Mouse (Mus musculus) lung, postnatal 10 days (tissue): ENCODE measurements around the gene Fbp1.
"Not testable (repeated sequence)": the region's sequence is repeated elsewhere in the genome, so short reads cannot be mapped to it uniquely, and the experiment has no call there.

Source experiments
- DNase-seq: peaks from one replicate; pipeline ENCODE4 v3.0.0; 2021

Fbp1 gene

DNA sequence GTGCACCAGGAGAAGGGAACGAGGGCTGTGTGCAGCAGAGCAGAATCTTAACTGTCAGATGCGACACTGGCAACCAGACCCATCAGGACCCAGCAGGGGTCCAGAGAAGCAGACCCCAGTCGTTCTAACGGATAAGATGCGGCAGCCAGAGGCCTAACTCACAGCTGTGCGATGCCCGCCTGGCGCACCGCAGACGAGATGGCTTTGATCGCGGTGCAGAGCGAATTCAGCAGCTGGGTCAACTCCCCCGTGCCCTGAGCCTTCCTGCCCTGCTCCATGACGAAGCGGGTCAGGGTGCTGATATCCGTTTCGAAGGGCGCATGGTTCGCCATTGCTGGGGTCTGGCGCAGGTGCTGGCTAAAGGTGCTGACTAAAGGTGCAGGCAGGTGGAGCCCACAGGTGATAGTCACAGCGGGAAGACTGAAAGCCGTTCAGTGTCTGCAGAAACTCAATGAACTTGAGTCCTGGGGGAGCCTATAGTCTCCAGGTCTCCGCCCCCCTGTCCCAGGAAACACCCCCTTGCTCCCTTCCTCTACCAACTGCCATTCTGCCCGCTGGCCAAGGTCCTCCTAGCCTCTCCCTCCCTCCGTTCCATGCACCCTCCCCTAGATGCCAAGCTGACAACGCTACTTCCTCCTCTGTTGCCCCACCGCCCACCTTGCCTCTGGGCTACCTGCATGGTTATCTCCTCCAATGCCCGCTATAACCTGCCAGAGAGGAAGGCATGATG is at the start of gene Fbp1:
Fbp1 (minus strand) TSS at position 571 of the 730 bp plus-strand sequence.
- peak; percentile 14 for DNase-seq

- DNase-seq = no peak
Observed at GRCm38 (mm10) chr13:62932452-62932851, 44.4 kb upstream of the Fbp1 start.

DNA sequence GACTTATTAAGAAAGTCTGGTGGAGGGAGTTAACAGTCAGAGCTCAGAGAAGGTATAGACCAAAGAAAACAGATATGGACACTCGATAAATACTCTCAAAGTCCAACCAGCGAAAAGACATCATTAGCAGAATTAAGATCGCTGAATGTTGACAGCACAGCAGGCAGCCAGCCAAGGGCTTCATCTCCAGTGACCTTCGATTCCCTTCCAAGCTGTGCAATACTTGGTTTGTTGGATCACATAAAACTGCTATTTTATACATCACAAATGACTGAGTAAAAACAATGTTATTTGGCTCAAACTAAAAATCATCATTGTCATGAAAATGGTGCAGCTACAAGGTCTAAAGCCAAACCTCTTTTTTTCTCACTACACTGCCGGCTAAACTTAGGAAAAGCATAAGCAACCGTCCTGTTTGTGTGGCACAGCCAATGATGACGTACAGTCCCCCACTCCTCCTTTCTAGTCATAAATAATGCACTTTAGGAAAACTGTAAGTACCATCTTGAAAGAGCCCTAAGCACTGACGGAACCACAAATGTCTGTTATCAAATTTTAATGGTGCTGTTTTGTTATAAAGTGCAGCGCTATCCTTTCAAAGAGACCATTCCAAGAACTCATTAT is 41.8 kb upstream of the Fbp1 start:
- DNase-seq = peak; percentile 47

DNA sequence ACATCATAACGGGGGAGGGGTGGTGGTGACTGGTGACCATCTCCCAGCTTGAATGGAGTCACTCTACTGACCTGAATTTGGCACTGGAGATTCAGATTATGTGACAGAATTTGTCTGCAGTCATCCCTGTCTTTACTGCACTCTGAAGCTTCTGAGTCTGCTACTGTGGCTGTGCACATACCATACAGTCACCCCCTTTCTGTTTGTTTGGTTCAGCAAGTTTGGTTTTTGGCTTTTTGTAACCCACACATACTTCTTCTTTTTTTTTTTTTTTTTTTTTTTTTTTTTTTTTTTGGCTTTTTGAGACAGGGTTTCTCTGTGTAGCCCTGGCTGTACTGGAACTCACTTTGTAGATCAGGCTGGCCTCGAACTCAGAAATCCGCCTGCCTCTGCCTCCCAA is 41.1 kb upstream of the Fbp1 start:
- not testable (repeated sequence) for DNase-seq

- DNase-seq = no peak
Observed at GRCm38 (mm10) chr13:62927470-62927869, 39.4 kb upstream of the Fbp1 start.

DNA sequence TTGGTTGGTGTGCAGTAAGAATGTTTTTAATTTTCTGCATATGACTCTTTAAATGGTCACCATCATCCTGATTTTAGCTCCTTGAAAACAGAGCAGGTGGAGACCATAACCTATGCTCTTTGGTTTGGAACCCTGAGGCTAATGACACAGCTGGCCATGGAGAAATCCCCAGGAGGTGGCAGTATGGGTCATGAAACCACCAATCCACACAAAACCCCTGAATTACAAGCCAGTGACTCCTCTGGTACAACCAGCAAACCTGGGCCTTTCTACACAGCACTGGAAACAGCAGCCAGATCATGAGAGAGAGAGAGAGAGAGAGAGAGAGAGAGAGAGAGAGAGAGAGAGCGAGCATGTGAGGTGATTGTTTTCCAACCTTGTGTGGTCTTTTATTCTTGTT is 38.4 kb upstream of the Fbp1 start:
- DNase-seq = peak; percentile 80

DNA sequence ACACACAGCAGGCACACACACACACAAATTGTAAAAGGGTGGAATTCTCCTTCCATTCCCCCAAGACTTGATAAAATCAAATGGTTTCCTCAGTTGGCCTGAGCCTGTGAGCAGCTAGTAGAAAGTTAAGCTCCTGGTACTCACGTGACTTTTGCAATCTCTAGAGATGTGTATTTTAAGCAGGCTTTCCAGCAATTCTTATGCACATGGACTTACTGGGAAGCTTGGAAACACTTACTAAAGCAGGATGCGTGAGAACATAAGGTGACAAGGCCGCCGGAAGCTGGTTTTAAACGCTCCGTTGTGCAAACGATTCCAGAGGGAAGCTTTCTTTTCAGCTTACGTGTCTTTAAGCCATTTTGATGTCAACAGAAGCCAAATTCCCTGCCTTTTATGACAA is 35.1 kb upstream of the Fbp1 start:
- DNase-seq = no peak

GRCm38 (mm10) chr13:62922645-62923044 is 34.6 kb upstream of the Fbp1 start:
- DNase-seq = no peak

DNA sequence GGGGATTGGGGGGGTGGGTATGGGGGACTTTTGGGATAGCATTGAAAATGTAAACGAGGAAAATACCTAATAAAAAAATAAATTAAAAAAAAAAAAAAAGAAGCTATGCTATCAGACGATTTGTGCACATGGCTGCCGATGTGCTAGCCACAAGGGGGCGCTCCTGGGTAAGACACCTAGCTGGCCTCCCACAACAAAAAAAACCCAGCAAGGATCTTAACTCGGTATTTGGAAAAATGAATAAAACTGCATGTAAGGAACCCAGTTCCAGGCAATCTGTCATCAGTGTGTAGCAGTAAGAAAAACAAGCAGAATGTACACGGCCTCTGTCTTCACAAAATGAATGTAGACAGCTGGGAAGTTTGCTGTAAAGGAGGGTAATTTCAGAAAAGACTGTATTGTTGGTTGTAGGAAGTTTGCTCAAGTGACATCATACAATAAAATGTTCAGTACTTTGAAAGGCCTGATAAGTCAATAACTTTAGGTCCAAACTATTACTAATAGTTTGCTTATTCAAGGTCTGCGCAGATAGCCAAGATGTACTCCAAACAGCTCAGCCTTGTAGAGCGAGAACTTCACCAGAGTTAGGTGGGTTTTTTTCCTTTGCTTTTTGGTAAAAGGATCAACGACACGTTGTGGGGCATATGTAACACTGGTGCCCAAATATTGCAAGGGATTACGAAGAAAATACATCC is 31.7 kb upstream of the Fbp1 start:
- DNase-seq = peak; percentile 85

DNA sequence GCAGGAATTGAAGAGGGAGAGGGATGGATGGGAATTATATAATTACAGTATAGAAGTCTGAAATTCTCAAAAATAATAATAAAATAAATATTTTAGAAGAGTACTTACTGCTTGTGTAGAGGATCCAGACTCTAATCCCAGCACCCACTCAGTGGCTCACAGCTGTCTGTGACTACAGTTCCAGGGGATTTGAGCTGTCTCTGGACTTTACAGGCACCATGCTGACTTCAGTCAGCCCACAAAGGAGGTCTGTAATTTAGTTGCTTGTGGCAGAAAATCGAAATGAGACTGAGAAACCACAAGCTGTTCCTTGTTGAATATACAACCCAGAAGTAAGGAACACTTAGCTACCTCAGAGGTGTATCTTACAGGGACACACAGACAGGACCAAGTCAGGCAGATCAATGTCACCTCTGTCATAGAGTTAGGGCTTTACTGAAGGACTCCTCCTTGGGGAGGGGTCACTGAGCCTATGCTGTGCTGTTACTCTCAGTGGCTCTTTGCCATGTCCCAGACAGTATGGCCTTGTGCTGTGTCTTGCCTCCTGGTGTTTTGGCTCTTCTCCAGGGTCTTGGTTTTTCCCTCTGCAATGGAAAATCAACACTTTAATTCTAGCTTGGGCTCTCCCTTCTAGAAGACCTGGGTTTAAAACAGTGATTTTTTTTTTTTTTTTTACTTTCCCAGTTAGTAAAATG is 29.5 kb upstream of the Fbp1 start:
- DNase-seq = peak; percentile 8

GRCm38 (mm10) chr13:62916675-62917074 is 28.6 kb upstream of the Fbp1 start:
- peak; percentile 41 for DNase-seq

DNA sequence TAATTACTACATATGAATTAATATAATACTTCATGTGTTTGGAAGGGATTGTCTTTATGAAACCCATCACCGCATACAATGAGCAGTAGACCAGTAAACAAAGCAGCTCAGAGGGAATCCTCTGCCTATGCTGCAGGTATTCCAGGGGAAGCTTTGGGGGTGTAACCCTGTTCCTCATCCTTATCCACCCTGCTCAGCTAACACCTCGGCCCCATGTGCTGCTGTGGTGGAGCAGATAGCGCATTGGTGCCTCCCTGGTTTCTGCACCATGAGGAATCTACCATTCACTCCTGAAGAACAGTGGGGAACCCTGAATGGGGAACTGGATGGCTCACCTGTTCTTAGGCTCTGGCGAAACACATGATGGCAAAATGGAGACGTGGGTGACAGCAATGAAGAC is 23.5 kb upstream of the Fbp1 start:
- no peak for DNase-seq

GRCm38 (mm10) chr13:62910206-62910605 is 22.1 kb upstream of the Fbp1 start:
- no peak for DNase-seq

DNA sequence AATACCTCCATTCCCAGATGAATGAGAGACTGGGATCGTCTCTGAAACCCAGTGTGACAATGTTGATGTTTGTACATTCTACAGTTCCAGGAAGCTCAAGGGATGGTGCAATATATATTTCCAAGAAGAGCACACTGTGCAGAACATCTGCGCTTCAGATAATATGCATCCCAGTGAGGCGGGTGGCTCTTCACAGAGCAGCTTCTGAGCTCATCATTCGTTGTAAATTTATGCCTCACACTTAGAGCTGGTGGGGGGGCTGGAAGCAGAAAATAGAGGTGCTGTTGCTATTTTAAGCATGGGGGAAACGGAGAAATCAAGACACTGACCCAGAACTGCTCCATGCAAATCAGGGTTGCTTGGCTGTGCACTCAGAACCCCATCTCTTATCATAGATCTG is 21.7 kb upstream of the Fbp1 start:
- DNase-seq = no peak

DNA sequence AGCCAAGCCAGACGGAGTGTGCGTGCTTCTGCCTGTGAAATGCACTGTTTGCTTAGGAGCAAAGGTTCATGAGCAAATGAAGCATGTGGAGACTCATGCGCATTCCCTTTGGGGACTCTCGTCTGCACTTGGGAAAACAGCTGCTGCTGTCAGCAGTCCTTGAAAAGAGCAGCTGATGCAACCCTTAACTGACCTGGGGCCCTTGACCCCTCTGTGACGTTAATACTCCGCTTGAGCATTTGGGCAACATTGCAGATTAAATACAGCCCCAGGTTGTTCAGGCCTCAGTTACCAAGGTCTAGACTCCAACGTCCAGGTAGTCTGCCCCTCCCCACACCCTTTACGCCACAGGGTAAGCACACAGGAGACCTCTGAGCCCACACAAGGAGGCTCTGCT is 20.1 kb upstream of the Fbp1 start:
- DNase-seq = peak; percentile 66

DNA sequence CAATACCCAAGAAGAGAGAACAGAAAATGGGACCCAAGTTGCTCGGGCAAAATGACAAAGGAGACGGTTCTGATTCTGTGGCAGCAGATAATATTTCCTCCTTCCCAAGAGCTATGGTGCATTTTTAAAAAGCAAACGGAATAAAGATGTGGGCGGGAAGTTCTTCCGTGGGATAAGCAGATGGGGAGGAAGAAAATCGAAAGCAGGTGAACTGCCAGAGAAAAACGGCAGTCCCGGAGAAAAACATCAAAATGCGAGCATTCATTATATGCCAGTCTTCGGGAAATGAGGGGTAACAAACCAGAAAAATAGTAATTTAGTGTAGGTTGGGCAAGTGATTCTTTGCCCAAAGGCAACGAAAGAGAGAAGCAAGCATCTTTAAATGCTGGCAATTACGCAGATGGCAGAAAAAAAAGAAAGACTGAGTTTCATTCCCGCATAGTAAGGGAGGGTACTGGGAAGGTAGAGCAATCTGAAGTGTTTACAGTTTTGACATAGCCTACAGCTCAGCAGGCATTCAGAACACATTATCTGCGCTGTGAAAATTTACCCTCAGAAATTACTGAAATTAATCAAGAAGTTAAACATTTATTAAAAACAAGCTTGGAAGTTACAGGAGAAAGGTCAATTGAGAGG is 19.6 kb upstream of the Fbp1 start:
- DNase-seq = no peak

GRCm38 (mm10) chr13:62901139-62901538 is 13.1 kb upstream of the Fbp1 start:
- DNase-seq = no peak

DNA sequence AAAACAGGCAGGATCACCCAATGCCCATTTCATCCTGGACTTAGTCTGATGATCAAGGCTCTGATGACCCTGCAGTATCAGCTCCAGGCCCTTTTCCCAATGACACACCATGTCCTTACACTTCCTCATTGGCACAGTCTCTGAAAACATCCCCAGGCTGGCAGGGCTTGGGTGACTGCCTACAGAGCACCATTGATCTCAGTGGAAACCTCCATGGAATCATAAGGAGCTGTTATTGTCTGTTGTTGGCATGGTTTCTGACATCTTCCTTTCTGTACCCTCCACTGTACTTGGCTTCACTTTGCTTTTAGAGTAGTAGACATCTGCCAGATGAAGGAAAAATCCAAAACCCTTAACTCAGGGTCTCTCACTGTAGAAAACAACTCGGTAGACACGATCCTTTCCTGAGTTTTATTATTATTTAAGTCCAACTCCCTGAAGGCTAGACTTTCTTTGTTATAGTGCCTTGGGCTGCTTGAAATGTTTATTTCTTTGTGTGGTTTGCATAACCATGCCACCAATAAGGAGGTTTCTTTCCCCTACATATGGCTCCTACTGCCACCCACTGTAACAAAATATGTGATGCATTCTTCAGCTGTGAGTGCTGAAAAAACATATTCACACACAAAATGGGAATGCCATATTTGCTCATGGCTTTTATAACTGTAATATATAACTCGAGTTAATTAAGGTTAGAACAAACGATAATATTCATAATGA is 10.0 kb upstream of the Fbp1 start:
- no peak for DNase-seq

GRCm38 (mm10) chr13:62893044-62893842 is 5.2 kb upstream of the Fbp1 start:
- no peak for DNase-seq

GRCm38 (mm10) chr13:62889311-62889710 is 1.2 kb upstream of the Fbp1 start:
- no peak for DNase-seq

GRCm38 (mm10) chr13:62884536-62884935 is 3.5 kb downstream of the Fbp1 start:
- no peak for DNase-seq
